Mouse (Mus musculus) heart, embryonic 13.5 days (tissue): ENCODE measurements around the gene Rassf10. TPM values are rescaled to one million over a fixed set of nuclear protein-coding genes. Genes with fewer than 3 reads are reported as not detected.

ENCODE experiments used
- ATAC-seq: fragments of 200-750 bp; cut with Nextera tagmentation; 2 replicates; pipeline ENCODE4 v1.8.0; 2017; ENCODE audit warnings: moderate TSS enrichment; ENCODE audit not compliant: insufficient number of reproducible peaks, low FRiP score, low TSS enrichment; ENCODE audit errors: extremely low read depth
- H3K27ac ChIP-seq: fragments of 300-500 bp; sonication (generic); replicated peaks from 2 replicates; pipeline ENCODE4 v1.5.1; 2015; ENCODE audit warnings: moderate library complexity, mild to moderate bottlenecking, inconsistent platforms
- H3K27me3 ChIP-seq: fragments of 300-500 bp; sonication (generic); replicated peaks from 2 replicates; pipeline ENCODE4 v1.6.1; 2015; ENCODE audit warnings: mild to moderate bottlenecking, inconsistent platforms
- H3K36me3 ChIP-seq: fragments of 300-500 bp; sonication (generic); 2 replicates; pipeline ENCODE4 v1.6.1; 2015; ENCODE audit warnings: mild to moderate bottlenecking, inconsistent platforms
- H3K4me1 ChIP-seq: fragments of 300-500 bp; sonication (generic); 2 replicates; pipeline ENCODE4 v1.6.1; 2015; ENCODE audit warnings: inconsistent platforms
- H3K4me2 ChIP-seq: fragments of 300-500 bp; sonication (generic); 2 replicates; pipeline ENCODE4 v1.6.1; 2015; ENCODE audit warnings: inconsistent platforms, mild to moderate bottlenecking, moderate library complexity
- H3K4me3 ChIP-seq: fragments of 300-500 bp; sonication (generic); 2 replicates; pipeline ENCODE4 v1.5.1; 2015; ENCODE audit warnings: moderate library complexity, mild to moderate bottlenecking, inconsistent platforms
- H3K9ac ChIP-seq: fragments of 300-500 bp; sonication (generic); 2 replicates; pipeline ENCODE4 v1.6.1; 2015; ENCODE audit warnings: inconsistent platforms, mild to moderate bottlenecking, moderate library complexity
- H3K9me3 ChIP-seq: fragments of 300-500 bp; sonication (generic); 2 replicates; pipeline ENCODE4 v1.6.1; 2016; ENCODE audit warnings: inconsistent platforms
- WGBS: fragments of 180-500 bp; shearing (Covaris S2); methylation state at CpG from one replicate; pipeline ENCODE4 v1.1.7; 2015; ENCODE audit warnings: mixed read lengths; 5-methylcytosine and 5-hydroxymethylcytosine counted together
- polyA plus RNA-seq: library from polyadenylated mRNA; unstranded; fragments of >200 nt; fragmentation: Nextera tagmentation; extraction: Ambion mirVana; gene quantifications from 2 replicates; pipeline ENCODE4 v1.2.1, GENCODE M21; 2015

Rassf10 gene
- polyA plus RNA-seq, 1 experiment from 2014 or later, result 3.7 TPM

GRCm38 (mm10) chr7:112957630-112958029 is 3.9 kb downstream of the Rassf10 start:
- H3K4me3 ChIP-seq, result 0 out of 2 replicates have a peak overlapping the region, but pooled peaks have one; percentile 65
- ATAC-seq, result no peak
- peaks cover 52% of the 10 kb centered on the region for H3K27me3 ChIP-seq
- H3K4me1 ChIP-seq, result peaks cover 28% of the 10 kb centered on the region
- H3K4me2 ChIP-seq, result peak overlapping the region; percentile 97
- WGBS, result 64% methylated on average over 6 of the region's 6 CpGs
- no peak overlapping the region for H3K9ac ChIP-seq
- H3K27ac ChIP-seq, result no peak overlapping the region
- H3K36me3 ChIP-seq, result no peaks in the 10 kb centered on the region
- H3K9me3 ChIP-seq, result no peaks in the 10 kb centered on the region

GRCm38 (mm10) chr7:112966382-112966781 is 12.6 kb downstream of the Rassf10 start:
- Histone ChIP-seq H3K27ac (no peak overlapping the region), H3K4me2 (no peak overlapping the region), H3K4me3 (no peak overlapping the region), H3K36me3 (no peaks in the 10 kb centered on the region), H3K9me3 (peaks cover 10% of the 10 kb centered on the region), H3K27me3 (peaks cover 9% of the 10 kb centered on the region), H3K9ac (no peak overlapping the region), H3K4me1 (0 out of 2 replicates have a peak, but pooled peaks cover 6% of the 10 kb centered on the region)
- 56% methylated on average over 6 of the region's 6 CpGs for WGBS
- no peak for ATAC-seq

GRCm38 (mm10) chr7:112966786-112967185 is 13.0 kb downstream of the Rassf10 start:
- Histone ChIP-seq H3K27ac (no peak overlapping the region), H3K9me3 (peaks cover 10% of the 10 kb centered on the region), H3K36me3 (no peaks in the 10 kb centered on the region), H3K4me3 (no peak overlapping the region), H3K27me3 (peaks cover 9% of the 10 kb centered on the region), H3K4me1 (0 out of 2 replicates have a peak, but pooled peaks cover 6% of the 10 kb centered on the region), H3K4me2 (no peak overlapping the region), H3K9ac (no peak overlapping the region)
- ATAC-seq, result no peak
- WGBS, result 36% methylated on average over 3 of the region's 3 CpGs

GRCm38 (mm10) chr7:112983316-112983715 is 29.6 kb downstream of the Rassf10 start:
- Histone ChIP-seq H3K9me3 (no peaks in the 10 kb centered on the region), H3K4me1 (peaks cover 17% of the 10 kb centered on the region), H3K4me2 (no peak overlapping the region), H3K27me3 (0 out of 2 replicates have a peak, but pooled peaks cover 2% of the 10 kb centered on the region), H3K9ac (no peak overlapping the region), H3K4me3 (no peak overlapping the region), H3K27ac (no peak overlapping the region), H3K36me3 (no peaks in the 10 kb centered on the region)
- 51% methylated on average over 5 of the region's 5 CpGs for WGBS
- no peak for ATAC-seq

- Histone ChIP-seq H3K27me3 (no peaks in the 10 kb centered on the region), H3K4me2 (no peak overlapping the region), H3K9ac (no peak overlapping the region), H3K4me1 (peaks cover 17% of the 10 kb centered on the region), H3K27ac (no peak overlapping the region), H3K9me3 (peaks cover 2% of the 10 kb centered on the region; the same call in 1 of the 2 replicates), H3K36me3 (no peaks in the 10 kb centered on the region), H3K4me3 (no peak overlapping the region)
- no peak for ATAC-seq
- 37% methylated on average over 17 of the region's 17 CpGs for WGBS
These were observed 31.2 kb downstream of the Rassf10 start for GRCm38 (mm10) chr7:112984704-112985577.

- Histone ChIP-seq H3K36me3 (no peaks in the 10 kb centered on the region), H3K27me3 (no peaks in the 10 kb centered on the region), H3K9me3 (peaks cover 7% of the 10 kb centered on the region; the same call in 1 of the 2 replicates), H3K27ac (no peak overlapping the region), H3K4me3 (no peak overlapping the region), H3K4me1 (peaks cover 17% of the 10 kb centered on the region), H3K4me2 (no peak overlapping the region), H3K9ac (no peak overlapping the region)
- ATAC-seq, result no peak
- 60% methylated on average over 8 of the region's 8 CpGs for WGBS
These were observed 31.8 kb downstream of the Rassf10 start for GRCm38 (mm10) chr7:112985578-112985949.

- whole genome bisulfite sequencing, result 71% methylated on average over 5 of the region's 5 CpGs
- H3K4me3 ChIP-seq, result no peak overlapping the region
- no peak overlapping the region for H3K9ac ChIP-seq
- H3K4me1 ChIP-seq, result no peaks in the 10 kb centered on the region
- H3K4me2 ChIP-seq, result no peak overlapping the region
- no peak for ATAC-seq
- H3K36me3 ChIP-seq, result no peaks in the 10 kb centered on the region
- H3K9me3 ChIP-seq, result peaks cover 7% of the 10 kb centered on the region; the same call in 1 of the 2 replicates
- no peak overlapping the region for H3K27ac ChIP-seq
- no peaks in the 10 kb centered on the region for H3K27me3 ChIP-seq
These were observed 39.2 kb downstream of the Rassf10 start for GRCm38 (mm10) chr7:112992928-112993327.

- Histone ChIP-seq H3K4me2 (no peak overlapping the region), H3K27ac (no peak overlapping the region), H3K4me3 (no peak overlapping the region), H3K27me3 (no peaks in the 10 kb centered on the region), H3K36me3 (no peaks in the 10 kb centered on the region), H3K4me1 (no peaks in the 10 kb centered on the region), H3K9ac (no peak overlapping the region), H3K9me3 (no peaks in the 10 kb centered on the region)
- no peak for ATAC-seq
- 66% methylated on average over 3 of the region's 3 CpGs for WGBS
These were observed 49.9 kb downstream of the Rassf10 start for GRCm38 (mm10) chr7:113003565-113004255.

- H3K9me3 ChIP-seq, result no peaks in the 10 kb centered on the region
- H3K4me2 ChIP-seq, result no peak overlapping the region
- no peaks in the 10 kb centered on the region for H3K27me3 ChIP-seq
- no peaks in the 10 kb centered on the region for H3K36me3 ChIP-seq
- WGBS, result 85% methylated on average over 6 of the region's 6 CpGs
- no peak overlapping the region for H3K4me3 ChIP-seq
- no peak overlapping the region for H3K9ac ChIP-seq
- H3K4me1 ChIP-seq, result no peaks in the 10 kb centered on the region
- ATAC-seq, result no peak
- H3K27ac ChIP-seq, result no peak overlapping the region
These were observed 52.0 kb downstream of the Rassf10 start for GRCm38 (mm10) chr7:113005726-113006125.
